Mouse (Mus musculus): ENCODE measurements at regions not wholly inside any gene's neighbourhood (a gene's known extent, or its start where the extent isn't known, plus 50 kb on each side); places are given as distances from the start of the nearest gene placed in this dataset.

DNA sequence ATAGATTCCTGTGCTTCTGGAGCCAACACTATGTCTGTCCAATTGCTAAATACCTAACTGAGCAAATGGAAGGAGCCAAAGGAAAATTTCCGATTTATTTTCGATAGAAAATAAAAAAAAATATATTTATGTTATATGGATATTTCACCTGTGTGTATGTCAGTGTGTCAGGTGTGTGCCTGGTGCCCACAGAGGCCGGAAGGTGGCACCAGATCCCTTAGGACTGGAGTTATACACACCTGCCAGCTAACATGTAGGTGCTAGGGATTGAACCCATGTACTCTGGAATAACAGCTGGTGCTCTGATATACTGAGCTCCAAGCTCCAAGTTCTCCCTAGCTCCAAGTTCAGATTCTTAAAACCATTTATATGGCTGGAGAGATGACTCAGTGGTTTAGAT lies 79.0 kb downstream of the Mfsd1 start:
- ATAC-seq (replicated peaks; ENCODE audit: insufficient number of reproducible peaks, low FRiP score, low TSS enrichment): no peak
- H3K9me3 ChIP-seq (replicated peaks; ENCODE audit: control insufficient read depth, low read length): no peaks in the 10 kb centered on the region
- H3K4me2 ChIP-seq: no peak overlapping the region
- H3K4me1 ChIP-seq (ENCODE audit: control insufficient read depth, insufficient read depth, low read length): no peaks in the 10 kb centered on the region
- no peaks in the 10 kb centered on the region; the same call in 1 of the 2 replicates for H3K27me3 ChIP-seq (ENCODE audit: control insufficient read depth, insufficient read depth, low read length)
- 84% methylated on average over 3 of the region's 3 CpGs for WGBS (ENCODE audit: insufficient replicate concordance)
- H3K36me3 ChIP-seq (ENCODE audit: control insufficient read depth, insufficient read depth, low read length): no peaks in the 10 kb centered on the region
- no peak overlapping the region for H3K9ac ChIP-seq (ENCODE audit: low read depth, low read length)
- H3K4me3 ChIP-seq (ENCODE audit: low read depth, low read length): no peak overlapping the region
- H3K27ac ChIP-seq (ENCODE audit: low read depth, low read length): no peak overlapping the region

GRCm38 (mm10) chr3:67709322-67709721 lies 126.8 kb downstream of the Mfsd1 start:
- Histone ChIP-seq H3K9ac (ENCODE audit: low read depth, low read length) (no peak overlapping the region), H3K4me1 (ENCODE audit: control insufficient read depth, insufficient read depth, low read length) (no peaks in the 10 kb centered on the region), H3K4me3 (ENCODE audit: low read depth, low read length) (no peak overlapping the region), H3K4me2 (no peak overlapping the region), H3K27me3 (ENCODE audit: control insufficient read depth, insufficient read depth, low read length) (no peaks in the 10 kb centered on the region), H3K9me3 (replicated peaks; ENCODE audit: control insufficient read depth, low read length) (no peaks in the 10 kb centered on the region), H3K27ac (ENCODE audit: low read depth, low read length) (no peak overlapping the region), H3K36me3 (ENCODE audit: control insufficient read depth, insufficient read depth, low read length) (no peaks in the 10 kb centered on the region)
- ATAC-seq (replicated peaks; ENCODE audit: insufficient number of reproducible peaks, low FRiP score, low TSS enrichment): no peak
- WGBS (ENCODE audit: insufficient replicate concordance): 29% methylated on average over 6 of the region's 6 CpGs

DNA sequence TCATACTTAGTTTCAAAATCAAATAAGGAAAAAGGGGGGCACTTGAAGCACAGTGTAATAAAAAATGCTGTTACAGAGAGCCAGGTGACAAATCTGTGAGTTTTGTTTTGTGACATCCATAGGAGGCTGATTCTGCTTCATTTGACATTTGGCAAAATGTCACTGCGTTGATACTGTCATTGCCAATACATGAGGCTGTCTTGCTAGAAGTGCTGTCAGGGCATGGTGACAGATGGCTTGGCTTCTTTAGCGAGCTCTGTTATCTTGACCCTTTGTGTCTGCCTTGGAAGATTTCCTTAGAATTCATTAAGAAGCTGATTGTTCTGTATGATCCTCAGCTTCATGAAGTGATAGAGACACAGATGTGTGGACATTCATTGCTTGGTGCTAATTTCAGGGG lies 129.2 kb downstream of the Mfsd1 start:
- ATAC-seq (replicated peaks; ENCODE audit: insufficient number of reproducible peaks, low FRiP score, low TSS enrichment): no peak

DNA sequence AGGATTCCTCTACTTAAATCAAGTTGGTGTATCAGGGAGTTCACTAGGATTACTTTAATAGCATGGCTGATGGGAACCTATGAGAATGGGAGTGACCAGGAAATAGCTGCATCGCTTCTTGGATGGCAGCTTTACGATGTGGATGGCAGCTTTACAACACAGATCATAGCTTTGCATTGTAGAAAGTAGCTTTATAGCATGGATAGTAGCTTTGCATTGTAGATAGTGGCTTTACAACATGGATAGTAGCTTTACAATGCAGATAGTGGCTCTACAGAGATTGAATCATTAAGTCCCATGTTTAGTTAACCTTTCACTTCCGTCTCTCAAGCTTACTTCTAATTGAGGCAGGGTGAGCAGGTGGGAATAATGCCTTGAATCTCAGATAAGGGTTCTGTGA lies 149.4 kb downstream of the Mfsd1 start:
- Histone ChIP-seq H3K4me2 (no peak overlapping the region), H3K4me1 (ENCODE audit: control insufficient read depth, insufficient read depth, low read length) (no peaks in the 10 kb centered on the region), H3K4me3 (ENCODE audit: low read depth, low read length) (no peak overlapping the region), H3K9ac (ENCODE audit: low read depth, low read length) (no peak overlapping the region), H3K36me3 (ENCODE audit: control insufficient read depth, insufficient read depth, low read length) (no peaks in the 10 kb centered on the region), H3K9me3 (replicated peaks; ENCODE audit: control insufficient read depth, low read length) (no peaks in the 10 kb centered on the region), H3K27ac (ENCODE audit: low read depth, low read length) (no peak overlapping the region), H3K27me3 (ENCODE audit: control insufficient read depth, insufficient read depth, low read length) (no peaks in the 10 kb centered on the region)
- WGBS (ENCODE audit: insufficient replicate concordance): 86% methylated on average over 3 of the region's 3 CpGs
- ATAC-seq (replicated peaks; ENCODE audit: insufficient number of reproducible peaks, low FRiP score, low TSS enrichment): no peak

More for the DNA sequence above, 129.2 kb downstream of the Mfsd1 start:
- Histone ChIP-seq H3K9ac (ENCODE audit: low read depth, low read length) (no peak overlapping the region), H3K36me3 (ENCODE audit: control insufficient read depth, insufficient read depth, low read length) (no peaks in the 10 kb centered on the region), H3K4me3 (ENCODE audit: low read depth, low read length) (no peak overlapping the region), H3K4me1 (ENCODE audit: control insufficient read depth, insufficient read depth, low read length) (no peaks in the 10 kb centered on the region), H3K27ac (ENCODE audit: low read depth, low read length) (no peak overlapping the region), H3K27me3 (ENCODE audit: control insufficient read depth, insufficient read depth, low read length) (no peaks in the 10 kb centered on the region), H3K4me2 (no peak overlapping the region), H3K9me3 (replicated peaks; ENCODE audit: control insufficient read depth, low read length) (no peaks in the 10 kb centered on the region)
- 51% methylated on average over 2 of the region's 2 CpGs for WGBS (ENCODE audit: insufficient replicate concordance)

GRCm38 (mm10) chr3:67732858-67733257 lies 150.3 kb downstream of the Mfsd1 start:
- no peak overlapping the region for H3K4me3 ChIP-seq (ENCODE audit: low read depth, low read length)
- no peak overlapping the region for H3K4me2 ChIP-seq
- H3K9ac ChIP-seq (ENCODE audit: low read depth, low read length): no peak overlapping the region
- no peaks in the 10 kb centered on the region for H3K36me3 ChIP-seq (ENCODE audit: control insufficient read depth, insufficient read depth, low read length)
- no peaks in the 10 kb centered on the region for H3K9me3 ChIP-seq (replicated peaks; ENCODE audit: control insufficient read depth, low read length)
- no peaks in the 10 kb centered on the region for H3K27me3 ChIP-seq (ENCODE audit: control insufficient read depth, insufficient read depth, low read length)
- no peak overlapping the region for H3K27ac ChIP-seq (ENCODE audit: low read depth, low read length)
- no peaks in the 10 kb centered on the region for H3K4me1 ChIP-seq (ENCODE audit: control insufficient read depth, insufficient read depth, low read length)
- ATAC-seq (replicated peaks; ENCODE audit: insufficient number of reproducible peaks, low FRiP score, low TSS enrichment): no peak
- 64% methylated on average over 2 of the region's 2 CpGs for whole genome bisulfite sequencing (ENCODE audit: insufficient replicate concordance)

DNA sequence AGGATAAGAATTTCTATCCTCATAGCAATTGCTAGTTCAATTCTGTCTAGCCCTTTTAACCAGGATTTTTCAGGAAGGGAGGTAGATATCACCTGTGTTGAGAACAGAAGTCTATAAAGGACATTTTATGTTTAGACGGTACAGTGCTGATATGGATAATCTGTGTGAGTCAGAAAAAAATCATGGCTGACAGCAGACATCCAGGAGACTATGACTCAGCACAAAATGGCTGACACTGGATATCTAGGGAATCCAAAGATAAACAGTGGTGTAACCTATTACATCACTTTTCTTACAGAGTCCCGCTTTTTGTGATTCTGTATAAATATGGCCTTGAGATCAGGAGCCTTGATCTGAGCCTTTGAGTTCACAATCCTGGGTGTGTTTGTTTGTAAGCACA lies 137.8 kb upstream of the Iqcj start:
- H3K36me3 ChIP-seq (ENCODE audit: control insufficient read depth, insufficient read depth, low read length): no peaks in the 10 kb centered on the region
- no peaks in the 10 kb centered on the region for H3K4me1 ChIP-seq (ENCODE audit: control insufficient read depth, insufficient read depth, low read length)
- no peak overlapping the region for H3K4me3 ChIP-seq (ENCODE audit: low read depth, low read length)
- WGBS (ENCODE audit: insufficient replicate concordance): 66% methylated on average over 2 of the region's 2 CpGs
- no peaks in the 10 kb centered on the region for H3K9me3 ChIP-seq (replicated peaks; ENCODE audit: control insufficient read depth, low read length)
- H3K4me2 ChIP-seq: no peak overlapping the region
- H3K27ac ChIP-seq (ENCODE audit: low read depth, low read length): no peak overlapping the region
- H3K27me3 ChIP-seq (ENCODE audit: control insufficient read depth, insufficient read depth, low read length): no peaks in the 10 kb centered on the region
- no peak overlapping the region for H3K9ac ChIP-seq (ENCODE audit: low read depth, low read length)
- ATAC-seq (replicated peaks; ENCODE audit: insufficient number of reproducible peaks, low FRiP score, low TSS enrichment): no peak

GRCm38 (mm10) chr3:67768603-67769002 lies 123.4 kb upstream of the Iqcj start:
- Histone ChIP-seq H3K4me2 (no peak overlapping the region), H3K4me1 (ENCODE audit: control insufficient read depth, insufficient read depth, low read length) (no peaks in the 10 kb centered on the region), H3K27ac (ENCODE audit: low read depth, low read length) (no peak overlapping the region), H3K9ac (ENCODE audit: low read depth, low read length) (no peak overlapping the region), H3K36me3 (ENCODE audit: control insufficient read depth, insufficient read depth, low read length) (no peaks in the 10 kb centered on the region), H3K4me3 (ENCODE audit: low read depth, low read length) (no peak overlapping the region), H3K27me3 (ENCODE audit: control insufficient read depth, insufficient read depth, low read length) (no peaks in the 10 kb centered on the region), H3K9me3 (replicated peaks; ENCODE audit: control insufficient read depth, low read length) (no peaks in the 10 kb centered on the region; the same call in 1 of the 2 replicates)
- 71% methylated on average over 2 of the region's 2 CpGs for WGBS (ENCODE audit: insufficient replicate concordance)
- no peak for ATAC-seq (replicated peaks; ENCODE audit: insufficient number of reproducible peaks, low FRiP score, low TSS enrichment)

- 74% methylated on average over 2 of the region's 2 CpGs for WGBS (ENCODE audit: insufficient replicate concordance)
- Histone ChIP-seq H3K4me3 (ENCODE audit: low read depth, low read length) (no peak overlapping the region), H3K4me2 (no peak overlapping the region), H3K4me1 (ENCODE audit: control insufficient read depth, insufficient read depth, low read length) (no peaks in the 10 kb centered on the region), H3K27me3 (ENCODE audit: control insufficient read depth, insufficient read depth, low read length) (no peaks in the 10 kb centered on the region), H3K9ac (ENCODE audit: low read depth, low read length) (no peak overlapping the region), H3K27ac (ENCODE audit: low read depth, low read length) (no peak overlapping the region), H3K36me3 (ENCODE audit: control insufficient read depth, insufficient read depth, low read length) (no peaks in the 10 kb centered on the region), H3K9me3 (replicated peaks; ENCODE audit: control insufficient read depth, low read length) (no peaks in the 10 kb centered on the region)
- ATAC-seq (replicated peaks; ENCODE audit: insufficient number of reproducible peaks, low FRiP score, low TSS enrichment): no peak
Observed at GRCm38 (mm10) chr3:67773403-67773802, 118.6 kb upstream of the Iqcj start.

- WGBS (ENCODE audit: insufficient replicate concordance): 79% methylated on average over 4 of the region's 4 CpGs
- no peak overlapping the region for H3K4me3 ChIP-seq (ENCODE audit: low read depth, low read length)
Observed at GRCm38 (mm10) chr3:67782177-67782576, 109.8 kb upstream of the Iqcj start.

More at GRCm38 (mm10) chr3:67782177-67782576, 109.8 kb upstream of the Iqcj start:
- Histone ChIP-seq H3K27ac (ENCODE audit: low read depth, low read length) (no peak overlapping the region), H3K27me3 (ENCODE audit: control insufficient read depth, insufficient read depth, low read length) (no peaks in the 10 kb centered on the region), H3K9me3 (replicated peaks; ENCODE audit: control insufficient read depth, low read length) (no peaks in the 10 kb centered on the region), H3K9ac (ENCODE audit: low read depth, low read length) (no peak overlapping the region), H3K4me2 (no peak overlapping the region), H3K36me3 (ENCODE audit: control insufficient read depth, insufficient read depth, low read length) (no peaks in the 10 kb centered on the region), H3K4me1 (ENCODE audit: control insufficient read depth, insufficient read depth, low read length) (no peaks in the 10 kb centered on the region)
- no peak for ATAC-seq (replicated peaks; ENCODE audit: insufficient number of reproducible peaks, low FRiP score, low TSS enrichment)
